Mouse (Mus musculus) midbrain, postnatal 0 days (tissue): ENCODE results near the gene Ntrk3. TPM values are rescaled to one million over a fixed set of nuclear protein-coding genes. Genes with fewer than 3 reads are reported as not detected.
A peak's percentile ranks its signal among the peaks of the same experiment; 100 is the strongest.

ENCODE experiments used
- ATAC-seq: fragments of 200-750 bp; cut with Nextera tagmentation; 2 replicates; pipeline ENCODE4 v1.8.0; 2017; ENCODE audit warnings: moderate number of reproducible peaks, mild to moderate bottlenecking, moderate TSS enrichment, moderate library complexity; ENCODE audit not compliant: low FRiP score
- DNase-seq: peaks from one replicate; pipeline ENCODE4 v3.0.0-alpha.2; 2015; ENCODE audit warnings: low spot score
- H3K27ac ChIP-seq: fragments of 300-500 bp; sonication (generic); 2 replicates; pipeline ENCODE4 v1.5.1; 2014; ENCODE audit warnings: low read depth, mild to moderate bottlenecking, low read length, mixed read lengths
- H3K27me3 ChIP-seq: fragments of 300-500 bp; sonication (generic); 2 replicates; pipeline ENCODE4 v1.6.1; 2014; ENCODE audit warnings: low read length, control low read depth, mixed read lengths; ENCODE audit not compliant: insufficient read depth
- H3K36me3 ChIP-seq: fragments of 300-500 bp; sonication (generic); 2 replicates; pipeline ENCODE4 v1.6.1; 2014; ENCODE audit warnings: low read length, control low read depth, mixed read lengths; ENCODE audit not compliant: insufficient read depth
- H3K4me1 ChIP-seq: fragments of 300-500 bp; sonication (generic); 2 replicates; pipeline ENCODE4 v1.6.1; 2014; ENCODE audit warnings: mild to moderate bottlenecking, control low read depth, antibody characterized with exemption, low read length, mixed read lengths; ENCODE audit not compliant: insufficient read depth
- H3K4me2 ChIP-seq: fragments of 300-500 bp; sonication (generic); 2 replicates; pipeline ENCODE4 v1.6.1; 2014; ENCODE audit warnings: low read depth, mild to moderate bottlenecking, low read length, mixed read lengths; ENCODE audit not compliant: poor library complexity, severe bottlenecking
- H3K4me3 ChIP-seq: fragments of 300-500 bp; sonication (generic); 2 replicates; pipeline ENCODE4 v1.5.1; 2014; ENCODE audit warnings: low read depth, mild to moderate bottlenecking, low read length, moderate library complexity
- H3K9ac ChIP-seq: fragments of 300-500 bp; sonication (generic); replicated peaks from 2 replicates; pipeline ENCODE4 v1.6.1; 2014; ENCODE audit warnings: mild to moderate bottlenecking, low read length, moderate library complexity, mixed read lengths; ENCODE audit not compliant: poor library complexity, severe bottlenecking
- H3K9me3 ChIP-seq: fragments of 300-500 bp; sonication (generic); 2 replicates; pipeline ENCODE4 v1.6.1; 2016; ENCODE audit warnings: low read length, control low read depth
- CTCF ChIP-seq: IDR thresholded peaks from 2 replicates; pipeline ENCODE4 v1.5.1; 2016; ENCODE audit warnings: antibody characterized with exemption, mild to moderate bottlenecking
- WGBS: fragments of 180-500 bp; shearing (Covaris S2); extraction: QIAGEN DNeasy Blood & Tissue Kit; methylation state at CpG from one replicate; pipeline ENCODE4 v1.1.7; 2014; 5-methylcytosine and 5-hydroxymethylcytosine counted together
- polyA plus RNA-seq: library from polyadenylated mRNA; unstranded; fragments of >200 nt; fragmentation: Nextera tagmentation; extraction: Ambion mirVana; gene quantifications from 2 replicates; pipeline ENCODE4 v1.2.1, GENCODE M21; 2015
- total RNA-seq: library from RNA; depleted of rRNA; stranded (reverse); fragments of >200 nt; gene quantifications from 2 replicates; pipeline ENCODE4 v1.2.3, GENCODE M21; 2014

Gene Ntrk3
- total and polyA plus RNA-seq, 2 experiments from 2014 or later: 26.0 to 101 TPM

DNA sequence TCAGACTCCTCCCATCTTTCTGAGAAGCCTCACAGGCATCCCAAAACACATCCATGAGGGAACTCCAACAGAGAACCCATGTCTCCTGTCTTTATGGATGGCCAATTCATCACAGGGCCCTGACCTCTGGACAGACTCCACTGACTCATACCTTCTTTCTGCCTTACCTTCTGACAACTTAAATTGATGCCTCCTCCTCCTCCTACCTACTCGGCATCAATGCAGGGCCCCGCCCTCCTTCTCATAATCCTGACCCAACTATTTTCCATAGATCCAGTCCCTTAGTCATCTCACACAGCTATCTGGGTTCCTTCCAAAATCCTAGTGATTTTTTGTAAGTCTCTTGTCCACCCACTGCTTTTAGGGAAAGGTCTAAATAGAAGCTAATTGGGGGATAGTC, 78.0 kb downstream of the Ntrk3 start:
- H3K9ac ChIP-seq: no peak overlapping the region
- TF ChIP-seq CTCF: no peak
- no peak overlapping the region for H3K4me2 ChIP-seq
- no peak overlapping the region for H3K27ac ChIP-seq
- WGBS: 97% methylated on average over 2 of the region's 2 CpGs
- H3K9me3 ChIP-seq: no peaks in the 10 kb centered on the region
- H3K4me1 ChIP-seq: no peaks in the 10 kb centered on the region
- DNase-seq (no peak), ATAC-seq (no peak)
- no peak overlapping the region for H3K4me3 ChIP-seq
- no peaks in the 10 kb centered on the region for H3K36me3 ChIP-seq
- no peaks in the 10 kb centered on the region for H3K27me3 ChIP-seq

DNA sequence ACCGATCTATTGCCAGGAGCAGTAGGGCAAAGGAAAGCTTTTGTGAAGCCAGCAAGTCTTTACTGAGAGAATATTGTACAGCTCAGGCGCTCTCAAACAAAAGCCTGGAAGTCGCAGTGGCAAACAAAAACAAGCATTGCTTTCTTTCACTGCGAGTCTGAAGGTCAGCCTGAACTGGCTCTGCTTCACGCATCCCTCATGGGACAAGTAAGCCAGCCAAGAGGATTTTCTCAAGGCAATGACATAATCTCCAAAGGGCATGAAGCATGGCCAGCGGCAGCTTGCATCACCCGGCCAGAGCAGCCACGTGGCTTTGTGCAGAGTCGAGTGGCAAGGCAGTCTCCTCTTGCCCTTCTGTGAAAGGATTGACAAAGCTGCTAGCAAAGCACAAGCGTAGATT, 79.8 kb downstream of the Ntrk3 start:
- Histone ChIP-seq H3K36me3 (no peaks in the 10 kb centered on the region), H3K27me3 (no peaks in the 10 kb centered on the region), H3K9ac (no peak overlapping the region), H3K4me2 (no peak overlapping the region), H3K9me3 (no peaks in the 10 kb centered on the region), H3K4me3 (no peak overlapping the region), H3K27ac (no peak overlapping the region), H3K4me1 (no peaks in the 10 kb centered on the region)
- DNase-seq: peak; percentile 77
- 26% methylated on average over 10 of the region's 10 CpGs for WGBS
- ATAC-seq: peak; percentile 90
- TF ChIP-seq CTCF: no peak

DNA sequence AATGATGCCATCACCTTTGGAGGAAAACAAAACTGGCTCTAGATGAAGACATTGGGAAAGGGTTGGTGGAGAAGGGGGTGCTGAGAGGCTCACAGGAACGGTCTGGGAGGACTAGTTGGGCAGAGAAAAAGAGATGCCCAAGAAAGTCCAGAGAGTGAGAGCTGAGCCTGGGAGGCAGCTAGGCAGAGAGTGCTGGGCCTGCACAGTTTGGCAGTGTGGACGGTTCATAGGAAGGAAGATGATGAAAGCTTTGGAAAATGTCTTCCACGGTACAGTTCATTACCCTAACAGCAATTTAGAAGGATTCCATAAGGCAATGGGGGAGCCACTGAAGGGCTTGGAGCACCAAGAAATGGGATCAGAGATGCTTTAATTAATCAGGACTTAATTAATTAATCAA, 81.6 kb downstream of the Ntrk3 start:
- no peak overlapping the region for H3K27ac ChIP-seq
- ATAC-seq (no peak), DNase-seq (no peak)
- H3K4me1 ChIP-seq: no peaks in the 10 kb centered on the region
- no peak overlapping the region for H3K4me3 ChIP-seq
- no peaks in the 10 kb centered on the region for H3K27me3 ChIP-seq
- no peaks in the 10 kb centered on the region for H3K9me3 ChIP-seq
- 48% methylated on average over 3 of the region's 3 CpGs for whole genome bisulfite sequencing
- TF ChIP-seq CTCF: no peak
- H3K9ac ChIP-seq: no peak overlapping the region
- H3K36me3 ChIP-seq: no peaks in the 10 kb centered on the region
- no peak overlapping the region for H3K4me2 ChIP-seq

DNA sequence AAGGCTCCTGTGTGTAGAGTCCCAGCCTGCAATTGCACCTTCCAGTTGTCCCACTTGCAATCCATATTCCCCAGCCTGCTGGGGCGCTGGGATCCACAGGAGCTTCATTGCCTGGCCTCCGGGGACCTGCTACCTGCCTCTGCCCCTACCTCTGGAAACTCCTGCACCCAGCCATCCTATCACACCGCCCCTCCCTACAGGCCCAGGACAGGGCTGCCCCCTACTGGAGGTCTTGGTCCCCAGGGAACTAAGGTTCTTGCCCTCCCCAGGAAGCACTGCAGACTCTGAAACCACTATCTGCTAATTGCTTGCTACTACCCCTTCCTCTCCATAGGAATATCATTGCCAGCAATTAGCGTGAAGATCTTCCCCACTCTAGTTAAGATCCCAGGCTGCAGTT, 84.1 kb downstream of the Ntrk3 start:
- DNase-seq (no peak), ATAC-seq (no peak)
- WGBS: 35% methylated on average over 4 of the region's 4 CpGs

DNA sequence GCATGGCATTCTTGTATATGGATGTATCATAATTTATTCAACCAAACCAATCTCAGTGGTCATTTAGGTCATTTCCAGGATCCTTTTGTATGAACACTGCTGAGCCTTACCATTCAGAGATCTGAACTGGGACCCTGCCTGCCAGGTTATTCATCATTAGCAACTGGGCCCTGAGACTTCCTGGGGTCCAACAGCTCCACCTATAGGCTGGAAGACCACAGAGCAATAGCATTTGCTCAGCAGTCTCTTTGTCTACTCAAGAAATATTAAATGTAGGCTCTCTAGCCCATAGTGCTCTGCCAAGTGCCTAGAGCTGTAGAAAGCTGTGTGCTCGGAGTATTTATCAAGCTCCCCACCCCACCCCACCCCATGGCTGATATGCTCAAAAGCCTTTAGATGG, 85.5 kb downstream of the Ntrk3 start:
- TF ChIP-seq CTCF: peak; percentile 35; the same call in 1 of the 2 replicates
- WGBS: 72% methylated on average over 1 of the region's 1 CpGs
- no peaks in the 10 kb centered on the region for H3K36me3 ChIP-seq
- no peak overlapping the region for H3K4me3 ChIP-seq
- no peaks in the 10 kb centered on the region for H3K4me1 ChIP-seq
- no peak for ATAC-seq
- H3K27ac ChIP-seq: no peak overlapping the region
- no peak for DNase-seq
- H3K9me3 ChIP-seq: no peaks in the 10 kb centered on the region
- no peak overlapping the region for H3K9ac ChIP-seq
- H3K4me2 ChIP-seq: no peak overlapping the region
- H3K27me3 ChIP-seq: no peaks in the 10 kb centered on the region

More for the DNA sequence above, 84.1 kb downstream of the Ntrk3 start:
- Histone ChIP-seq H3K9me3 (no peaks in the 10 kb centered on the region), H3K4me2 (no peak overlapping the region), H3K36me3 (no peaks in the 10 kb centered on the region), H3K27ac (no peak overlapping the region), H3K27me3 (no peaks in the 10 kb centered on the region), H3K4me1 (no peaks in the 10 kb centered on the region), H3K9ac (no peak overlapping the region), H3K4me3 (no peak overlapping the region)
- TF ChIP-seq CTCF: peak; percentile 29

DNA sequence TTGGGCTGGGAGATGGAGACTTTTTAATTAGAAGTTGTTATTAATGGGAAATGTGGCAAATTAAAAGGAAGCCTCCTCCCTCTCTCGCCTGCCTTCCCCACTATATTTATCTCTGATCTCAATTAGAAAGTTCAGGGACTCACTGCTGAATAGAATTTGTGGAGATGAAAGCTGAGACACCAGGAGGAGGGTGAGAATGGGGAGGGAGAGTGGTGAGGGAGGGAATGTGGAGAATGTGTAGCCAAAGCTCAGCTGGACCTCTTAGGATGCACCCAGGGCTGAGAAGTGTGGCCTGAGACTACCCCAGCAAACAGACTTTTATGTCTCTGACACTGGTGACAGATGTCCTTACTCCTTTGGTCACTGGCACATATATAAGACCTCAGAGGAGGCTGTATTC, 86.3 kb downstream of the Ntrk3 start:
- WGBS: 50% methylated on average over 1 of the region's 1 CpGs
- no peak for TF ChIP-seq CTCF

More for the DNA sequence above, 86.3 kb downstream of the Ntrk3 start:
- H3K27ac ChIP-seq: no peak overlapping the region
- H3K9me3 ChIP-seq: no peaks in the 10 kb centered on the region
- H3K4me3 ChIP-seq: no peak overlapping the region
- H3K27me3 ChIP-seq: no peaks in the 10 kb centered on the region
- no peak overlapping the region for H3K9ac ChIP-seq
- no peak for DNase-seq
- H3K36me3 ChIP-seq: no peaks in the 10 kb centered on the region
- H3K4me1 ChIP-seq: no peaks in the 10 kb centered on the region
- no peak for ATAC-seq
- no peak overlapping the region for H3K4me2 ChIP-seq
